Mouse (Mus musculus) heart, embryonic 11.5 days (tissue): ENCODE measurements around the gene Map4k5. TPM values are rescaled to one million over a fixed set of nuclear protein-coding genes. Genes with fewer than 3 reads are reported as not detected.

Experiments
- ATAC-seq: fragments of 200-750 bp; cut with Nextera tagmentation; replicated peaks from 2 replicates; pipeline ENCODE4 v1.8.0; 2017; ENCODE audit warnings: moderate library complexity; ENCODE audit not compliant: insufficient number of reproducible peaks, low FRiP score, low TSS enrichment
- H3K27ac ChIP-seq: fragments of 300-500 bp; sonication (generic); 2 replicates; pipeline ENCODE4 v1.5.1; 2014; ENCODE audit warnings: mild to moderate bottlenecking, low read depth, low read length
- H3K27me3 ChIP-seq: fragments of 300-500 bp; sonication (generic); 2 replicates; pipeline ENCODE4 v1.6.1; 2014; ENCODE audit warnings: mild to moderate bottlenecking, low read length, mixed read lengths; ENCODE audit not compliant: control insufficient read depth, insufficient read depth
- H3K36me3 ChIP-seq: fragments of 300-500 bp; sonication (generic); 2 replicates; pipeline ENCODE4 v1.6.1; 2014; ENCODE audit warnings: mild to moderate bottlenecking, low read length, moderate library complexity, mixed read lengths; ENCODE audit not compliant: control insufficient read depth, insufficient read depth
- H3K4me1 ChIP-seq: fragments of 300-500 bp; sonication (generic); 2 replicates; pipeline ENCODE4 v1.6.1; 2014; ENCODE audit warnings: low read length; ENCODE audit not compliant: control insufficient read depth, insufficient read depth
- H3K4me2 ChIP-seq: fragments of 300-500 bp; sonication (generic); 2 replicates; pipeline ENCODE4 v1.6.1; 2014; ENCODE audit warnings: mild to moderate bottlenecking, moderate library complexity
- H3K4me3 ChIP-seq: fragments of 300-500 bp; sonication (generic); 2 replicates; pipeline ENCODE4 v1.5.1; 2014; ENCODE audit warnings: low read depth, low read length
- H3K9ac ChIP-seq: fragments of 300-500 bp; sonication (generic); 2 replicates; pipeline ENCODE4 v1.6.1; 2014; ENCODE audit warnings: mild to moderate bottlenecking, low read depth, low read length, moderate library complexity
- H3K9me3 ChIP-seq: fragments of 300-500 bp; sonication (generic); replicated peaks from 2 replicates; pipeline ENCODE4 v1.6.1; 2016; ENCODE audit warnings: low read length; ENCODE audit not compliant: control insufficient read depth
- WGBS: fragments of 180-500 bp; shearing (Covaris S2); extraction: QIAGEN DNeasy Blood & Tissue Kit; methylation state at CpG from one replicate; pipeline ENCODE4 v1.1.7; 2014; ENCODE audit not compliant: insufficient replicate concordance; 5-methylcytosine and 5-hydroxymethylcytosine counted together
- polyA plus RNA-seq: library from polyadenylated mRNA; unstranded; fragments of >200 nt; fragmentation: Nextera tagmentation; extraction: Ambion mirVana; gene quantifications from 2 replicates; pipeline ENCODE4 v1.2.1, GENCODE M21; 2014

The Map4k5 gene
- polyA plus RNA-seq, 1 experiment from 2014 or later, result 32.6 TPM

DNA sequence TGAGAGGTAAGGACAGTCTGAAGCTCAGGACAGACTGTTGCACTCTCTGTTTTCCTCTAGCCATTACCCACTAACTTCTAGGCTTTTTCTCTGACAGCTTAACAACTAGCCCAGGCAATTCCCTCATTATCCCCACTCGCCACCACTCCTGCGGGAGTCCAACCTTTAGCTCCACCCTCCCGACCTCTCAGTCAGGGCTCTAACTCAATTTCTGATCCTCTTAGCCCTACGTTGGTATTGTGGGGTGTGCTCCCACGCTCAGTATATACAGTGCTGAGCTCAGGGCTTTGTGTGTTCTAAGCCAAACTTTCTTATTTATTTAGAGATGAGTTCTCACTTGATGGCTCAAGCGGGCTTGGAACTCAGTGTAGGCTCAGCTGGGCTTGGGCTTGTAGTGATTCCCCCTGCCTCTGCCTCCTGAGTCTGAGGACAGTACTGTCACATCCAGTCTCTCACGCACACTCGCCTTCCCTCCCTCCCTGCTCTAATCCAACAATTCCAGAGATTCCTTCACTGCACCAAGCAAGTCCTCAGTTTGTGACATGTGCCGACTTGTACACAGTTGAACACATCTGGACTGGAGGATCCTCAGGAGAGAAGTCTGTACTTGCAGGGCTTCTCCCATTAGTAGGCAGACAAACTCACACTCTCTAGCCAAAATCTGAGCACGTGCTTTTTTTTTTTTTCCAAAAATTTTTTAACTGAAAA, 11.6 kb downstream of the Map4k5 start:
- H3K9me3 ChIP-seq, result no peaks in the 10 kb centered on the region
- ATAC-seq, result no peak
- H3K27me3 ChIP-seq, result no peaks in the 10 kb centered on the region
- H3K9ac ChIP-seq, result no peak overlapping the region
- H3K4me2 ChIP-seq, result no peak overlapping the region
- H3K4me1 ChIP-seq, result peaks cover 12% of the 10 kb centered on the region
- no peak overlapping the region for H3K4me3 ChIP-seq
- no peaks in the 10 kb centered on the region for H3K36me3 ChIP-seq
- 52% methylated on average over 10 of the region's 10 CpGs for WGBS
- H3K27ac ChIP-seq, result no peak overlapping the region

DNA sequence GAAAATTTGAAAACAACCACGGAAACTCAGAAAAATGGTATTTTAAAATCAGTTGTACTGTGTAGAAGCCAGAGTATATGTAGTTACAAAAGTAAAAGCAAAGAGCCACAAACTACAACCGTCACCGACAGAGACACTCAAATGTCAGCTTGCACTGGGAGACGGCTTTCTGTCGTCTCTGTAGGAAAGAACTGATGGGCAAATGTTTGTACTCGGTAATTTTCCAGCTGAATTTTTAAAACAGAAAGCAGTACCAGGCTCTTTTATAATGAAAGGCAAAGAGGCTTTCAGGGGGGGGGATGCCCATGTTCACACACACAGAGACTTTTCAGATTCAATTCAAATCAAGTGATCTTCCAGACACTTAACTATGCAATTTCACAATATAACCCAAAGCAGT, 13.3 kb downstream of the Map4k5 start:
- Histone ChIP-seq H3K27me3 (no peaks in the 10 kb centered on the region), H3K9ac (no peak overlapping the region), H3K27ac (no peak overlapping the region), H3K4me1 (peaks cover 16% of the 10 kb centered on the region), H3K4me3 (no peak overlapping the region), H3K4me2 (no peak overlapping the region), H3K9me3 (no peaks in the 10 kb centered on the region), H3K36me3 (no peaks in the 10 kb centered on the region; the same call in 1 of the 2 replicates)
- 31% methylated on average over 6 of the region's 6 CpGs for WGBS
- ATAC-seq, result no peak

DNA sequence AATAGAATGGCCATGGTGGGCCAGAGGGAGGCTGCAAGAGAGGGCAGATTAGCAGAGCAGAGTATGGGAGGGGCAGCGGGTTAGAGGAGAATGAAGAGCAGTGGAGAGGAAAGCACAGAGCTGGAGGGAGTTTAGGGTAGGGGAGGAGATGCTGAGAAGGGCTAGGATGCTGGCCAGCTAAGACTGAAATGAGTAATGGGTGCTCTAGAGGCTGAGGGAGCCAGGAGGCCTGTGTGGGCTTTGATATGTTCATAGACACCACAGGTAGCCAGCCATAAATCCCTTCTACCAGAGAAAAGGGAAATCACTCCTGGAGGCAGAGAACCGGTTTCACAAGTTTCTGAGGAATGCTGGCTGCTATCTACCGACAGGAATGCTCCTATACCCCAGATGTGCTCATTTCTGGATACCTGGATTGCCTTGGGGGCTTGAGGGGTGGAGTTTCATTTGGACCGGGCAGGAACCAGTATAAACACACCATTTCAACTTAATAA, 13.8 kb downstream of the Map4k5 start:
- Histone ChIP-seq H3K4me1 (peaks cover 16% of the 10 kb centered on the region), H3K27me3 (no peaks in the 10 kb centered on the region), H3K36me3 (no peaks in the 10 kb centered on the region; the same call in 1 of the 2 replicates), H3K4me2 (no peak overlapping the region), H3K27ac (no peak overlapping the region), H3K4me3 (no peak overlapping the region), H3K9ac (no peak overlapping the region), H3K9me3 (no peaks in the 10 kb centered on the region)
- no peak for ATAC-seq
- WGBS, result 15% methylated on average over 4 of the region's 4 CpGs

DNA sequence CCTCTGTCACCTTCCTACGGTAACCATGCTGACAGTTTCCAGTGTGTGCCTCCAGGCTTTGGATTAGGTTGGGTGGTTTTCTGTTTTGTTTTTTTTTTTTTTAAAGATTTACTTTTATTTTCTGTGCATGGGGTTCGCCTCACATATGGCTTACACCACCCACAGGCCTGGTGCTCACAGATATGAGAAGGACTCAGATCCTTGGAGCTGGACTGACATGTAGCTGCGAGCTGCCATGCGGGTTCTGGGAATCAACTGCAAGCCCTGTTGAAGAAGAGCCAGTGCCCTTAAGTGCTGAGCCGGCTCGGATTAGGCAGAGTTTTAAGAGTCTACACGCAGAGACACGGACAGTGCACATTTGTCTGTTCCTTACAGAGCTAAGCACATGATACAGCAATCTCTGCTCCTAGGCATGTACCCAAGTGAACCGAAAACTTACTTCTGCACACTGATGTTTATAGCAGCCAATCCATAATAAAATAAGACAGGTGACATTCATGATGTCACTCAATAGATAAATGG, 15.1 kb downstream of the Map4k5 start:
- Histone ChIP-seq H3K4me1 (peaks cover 16% of the 10 kb centered on the region), H3K27ac (no peak overlapping the region), H3K4me3 (no peak overlapping the region), H3K4me2 (no peak overlapping the region), H3K27me3 (no peaks in the 10 kb centered on the region), H3K9me3 (no peaks in the 10 kb centered on the region), H3K36me3 (no peaks in the 10 kb centered on the region; the same call in 1 of the 2 replicates), H3K9ac (no peak overlapping the region)
- WGBS, result 90% methylated on average over 9 of the region's 9 CpGs
- ATAC-seq, result no peak

DNA sequence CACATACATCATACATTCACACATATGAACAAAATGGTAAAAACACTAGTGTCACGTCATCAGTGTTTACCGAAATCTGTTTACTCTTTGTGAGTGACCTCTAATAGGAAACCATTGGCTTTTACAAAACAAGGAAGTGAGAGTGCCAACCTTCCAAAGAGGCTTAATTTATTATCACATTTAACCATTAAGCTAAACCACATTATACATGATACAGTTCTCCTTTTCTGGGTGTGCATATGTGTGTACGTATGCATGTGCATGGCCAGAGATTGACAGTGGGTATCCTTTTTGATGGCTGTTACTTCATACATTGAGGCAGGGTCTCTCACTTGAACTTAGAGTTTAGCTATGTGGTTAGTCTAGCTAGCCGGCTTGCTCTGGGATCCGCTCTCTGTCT, 21.4 kb downstream of the Map4k5 start:
- no peak for ATAC-seq
- H3K4me3 ChIP-seq, result no peak overlapping the region
- H3K9ac ChIP-seq, result no peak overlapping the region

DNA sequence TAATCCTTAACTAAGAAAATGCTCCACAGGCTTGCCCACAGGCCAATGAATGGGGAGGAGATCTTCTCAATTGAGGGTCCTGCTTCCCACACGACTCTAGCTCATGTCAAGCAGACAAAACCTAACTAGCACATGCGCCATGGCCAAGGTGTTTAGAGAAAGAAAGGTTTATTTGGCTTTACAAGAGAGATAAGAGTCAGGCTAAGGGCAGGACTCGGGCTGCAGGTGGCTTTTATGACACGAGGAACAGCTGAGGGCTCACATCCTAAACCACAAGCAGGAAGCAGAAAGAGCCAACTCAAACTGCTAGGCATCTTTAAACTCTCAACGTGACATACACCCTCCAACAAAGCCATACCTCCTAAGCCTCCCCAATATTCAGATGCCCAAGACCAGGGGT, 25.7 kb downstream of the Map4k5 start:
- no peak for ATAC-seq
- H3K36me3 ChIP-seq, result peaks cover 6% of the 10 kb centered on the region; the same call in 1 of the 2 replicates
- H3K9me3 ChIP-seq, result no peaks in the 10 kb centered on the region
- H3K27ac ChIP-seq, result no peak overlapping the region
- H3K4me1 ChIP-seq, result no peaks in the 10 kb centered on the region; the same call in 1 of the 2 replicates
- H3K4me3 ChIP-seq, result no peak overlapping the region
- no peak overlapping the region for H3K9ac ChIP-seq
- H3K4me2 ChIP-seq, result no peak overlapping the region
- WGBS, result 80% methylated on average over 5 of the region's 5 CpGs
- no peaks in the 10 kb centered on the region for H3K27me3 ChIP-seq

More for the DNA sequence above, 21.4 kb downstream of the Map4k5 start:
- Histone ChIP-seq H3K9me3 (no peaks in the 10 kb centered on the region), H3K27me3 (no peaks in the 10 kb centered on the region), H3K36me3 (peaks cover 6% of the 10 kb centered on the region), H3K4me1 (peaks cover 4% of the 10 kb centered on the region), H3K27ac (no peak overlapping the region), H3K4me2 (no peak overlapping the region)
- WGBS, result 94% methylated on average over 5 of the region's 5 CpGs

DNA sequence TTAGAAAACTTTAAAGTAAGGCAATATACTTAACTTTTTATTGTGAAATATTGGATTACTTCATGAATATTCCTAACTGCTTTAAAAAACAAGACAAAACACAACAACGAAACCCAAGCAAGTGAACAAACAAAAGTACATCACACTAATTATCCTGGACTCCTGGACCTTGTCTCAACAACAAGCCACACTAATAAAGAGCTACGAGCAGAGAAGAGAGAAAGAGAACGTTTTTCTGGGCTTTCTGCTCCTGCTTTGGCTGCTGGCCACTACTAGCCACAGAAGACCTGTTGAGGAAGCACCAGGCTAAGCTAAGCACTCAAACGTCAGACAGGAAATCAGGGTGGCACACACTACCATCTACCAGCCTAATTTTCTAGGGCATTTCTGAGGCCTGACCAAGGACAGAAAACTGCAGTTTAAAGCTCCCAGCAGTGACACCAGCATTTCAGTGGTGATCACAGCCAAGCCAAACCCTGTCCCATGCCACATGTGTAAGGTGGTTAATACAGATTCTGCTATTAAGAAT, 28.8 kb downstream of the Map4k5 start:
- Histone ChIP-seq H3K4me1 (no peaks in the 10 kb centered on the region; the same call in 1 of the 2 replicates), H3K27me3 (no peaks in the 10 kb centered on the region), H3K9ac (no peak overlapping the region), H3K9me3 (no peaks in the 10 kb centered on the region), H3K36me3 (no peaks in the 10 kb centered on the region), H3K4me2 (no peak overlapping the region), H3K27ac (no peak overlapping the region), H3K4me3 (no peak overlapping the region)
- no peak for ATAC-seq
- WGBS, result 67% methylated on average over 4 of the region's 4 CpGs

DNA sequence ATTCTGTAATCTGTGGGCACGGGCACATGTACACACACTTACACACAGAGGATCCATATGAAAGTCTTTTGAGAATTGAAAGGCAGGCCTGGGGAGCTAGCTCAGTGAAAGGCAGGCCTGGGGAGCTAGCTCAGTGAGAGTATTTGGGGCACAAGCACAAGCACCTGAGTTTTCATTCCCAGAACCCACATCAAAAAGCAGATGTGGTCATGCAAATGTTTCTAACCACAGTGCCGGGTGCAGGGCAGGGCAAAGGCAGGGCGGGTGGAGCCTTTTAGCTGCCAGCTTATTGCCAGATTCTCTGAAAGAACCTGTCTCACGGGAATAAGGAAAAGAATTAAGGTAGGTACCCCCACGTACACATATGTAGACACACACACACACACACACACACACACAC, 29.5 kb downstream of the Map4k5 start:
- 82% methylated on average over 5 of the region's 5 CpGs for WGBS
- no peaks in the 10 kb centered on the region for H3K27me3 ChIP-seq

More for the DNA sequence above, 29.5 kb downstream of the Map4k5 start:
- Histone ChIP-seq H3K9ac (no peak overlapping the region), H3K4me2 (no peak overlapping the region), H3K4me1 (peaks cover 6% of the 10 kb centered on the region), H3K9me3 (no peaks in the 10 kb centered on the region), H3K4me3 (no peak overlapping the region), H3K36me3 (no peaks in the 10 kb centered on the region), H3K27ac (no peak overlapping the region)
- no peak for ATAC-seq
